Mouse (Mus musculus): ENCODE measurements around the gene Hoxd9. TPM values are rescaled to one million over a fixed set of nuclear protein-coding genes. Genes with fewer than 3 reads are reported as not detected.

Hoxd9 gene
- total and polyA plus RNA-seq, 3 experiments, result not detected

DNA sequence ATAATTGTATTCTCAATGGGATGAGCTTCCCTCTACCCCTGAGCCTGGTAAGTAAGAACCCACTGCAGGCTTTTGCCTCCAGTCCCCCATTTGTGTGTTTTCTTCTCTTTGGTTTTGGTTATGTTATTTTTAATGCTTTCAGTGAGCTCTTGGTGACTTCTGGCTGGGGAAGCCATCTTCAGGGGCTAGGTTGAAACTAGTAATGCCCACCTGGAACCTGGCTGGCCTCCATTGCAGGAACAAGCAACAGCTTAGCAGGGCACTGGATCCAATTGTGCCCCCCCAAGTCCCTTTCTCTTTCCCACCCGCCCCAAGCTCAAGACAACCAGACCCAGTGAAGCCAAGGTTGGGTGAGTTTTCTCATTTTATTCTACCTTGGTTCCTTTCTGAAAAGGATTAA lies 2.1 kb upstream of the Hoxd9 start:
- Histone ChIP-seq H3K27me3 (ENCODE audit: control insufficient read depth in 1 of 2, insufficient read depth in 2 of 2, low read length in 2 of 2) (no peaks in the 10 kb centered on the region; a peak in 2 of 4 replicates), H3K4me3 (ENCODE audit: control insufficient read depth in 1 of 2, insufficient read depth in 1 of 2, low read depth in 2 of 2, low read length in 2 of 2) (no peak overlapping the region), H3K9ac (ENCODE audit: control insufficient read depth, low read depth, low read length, poor library complexity, severe bottlenecking) (no peak overlapping the region), H3K27ac (ENCODE audit: control insufficient read depth, low read depth, low read length) (no peak overlapping the region), H3K4me1 (ENCODE audit: control insufficient read depth in 1 of 2, insufficient read depth in 2 of 2, low read length in 2 of 2) (no peaks in the 10 kb centered on the region), H3K36me3 (ENCODE audit: control insufficient read depth in 1 of 2, insufficient read depth in 2 of 2, low read length in 2 of 2) (no peaks in the 10 kb centered on the region), H3K79me2 (ENCODE audit: control insufficient read depth, insufficient read depth, low read length, poor library complexity) (no peaks in the 10 kb centered on the region), H3K9me3 (replicated peaks; ENCODE audit: insufficient read depth, low read length) (no peaks in the 10 kb centered on the region)
- TF ChIP-seq RAD21 (IDR thresholded peaks at IDR 0.05; ENCODE audit: low read depth, low read length) (no peak), MYB (IDR thresholded peaks at IDR 0.05; ENCODE audit: low read depth, low read length) (no peak), KAT2A (conservative IDR thresholded peaks at IDR 0.05; ENCODE audit: low read depth, low read length) (no peak), BHLHE40 (IDR thresholded peaks at IDR 0.05; ENCODE audit: borderline replicate concordance, low read depth, low read length) (no peak), SMC3 (IDR thresholded peaks at IDR 0.05; ENCODE audit: low read depth, low read length) (no peak), MYC (IDR thresholded peaks at IDR 0.05; ENCODE audit: low read depth, low read length) (no peak), CHD2 (IDR thresholded peaks at IDR 0.05; ENCODE audit: low read length) (no peak), E2F4 (IDR thresholded peaks at IDR 0.05; ENCODE audit: borderline replicate concordance, low read depth, low read length) (no peak), ZMIZ1 (IDR thresholded peaks at IDR 0.05; ENCODE audit: low read depth, low read length) (no peak), ZKSCAN1 (IDR thresholded peaks at IDR 0.05; ENCODE audit: low read depth, low read length) (no peak), ZNF384 (IDR thresholded peaks at IDR 0.05; ENCODE audit: low read depth, low read length) (no peak), NELFE (IDR thresholded peaks at IDR 0.05; ENCODE audit: low read depth, low read length) (no peak), EP300 (IDR thresholded peaks at IDR 0.05; ENCODE audit: low read depth in 1 of 2, low read length in 2 of 2) (no peak), POLR2AphosphoS2 (IDR thresholded peaks at IDR 0.05; ENCODE audit: low read length) (no peak), JUND (IDR thresholded peaks at IDR 0.05; ENCODE audit: low read depth, low read length) (no peak)
- DNase-seq (ENCODE audit: low read depth, low spot score), result no peak

GRCm38 (mm10) chr2:74695813-74696430 lies 1.6 kb upstream of the Hoxd9 start:
- Histone ChIP-seq H3K36me3 (ENCODE audit: control insufficient read depth in 1 of 2, insufficient read depth in 2 of 2, low read length in 2 of 2) (no peaks in the 10 kb centered on the region), H3K27ac (ENCODE audit: control insufficient read depth, low read depth, low read length) (no peak overlapping the region), H3K9ac (ENCODE audit: control insufficient read depth, low read depth, low read length, poor library complexity, severe bottlenecking) (no peak overlapping the region), H3K4me1 (ENCODE audit: control insufficient read depth in 1 of 2, insufficient read depth in 2 of 2, low read length in 2 of 2) (no peaks in the 10 kb centered on the region), H3K9me3 (replicated peaks; ENCODE audit: insufficient read depth, low read length) (no peaks in the 10 kb centered on the region), H3K27me3 (ENCODE audit: control insufficient read depth in 1 of 2, insufficient read depth in 2 of 2, low read length in 2 of 2) (no peaks in the 10 kb centered on the region; a peak in 2 of 4 replicates), H3K79me2 (ENCODE audit: control insufficient read depth, insufficient read depth, low read length, poor library complexity) (no peaks in the 10 kb centered on the region), H3K4me3 (ENCODE audit: control insufficient read depth in 1 of 2, insufficient read depth in 1 of 2, low read depth in 2 of 2, low read length in 2 of 2) (no peak overlapping the region)
- TF ChIP-seq ZNF384 (IDR thresholded peaks at IDR 0.05; ENCODE audit: low read depth, low read length), result no peak
- TF ChIP-seq SIN3A (IDR thresholded peaks at IDR 0.05; ENCODE audit: low read length), result no peak
- no peak for TF ChIP-seq CHD2 (IDR thresholded peaks at IDR 0.05; ENCODE audit: low read length)
- no peak for TF ChIP-seq ZMIZ1 (IDR thresholded peaks at IDR 0.05; ENCODE audit: low read depth, low read length)
- TF ChIP-seq KAT2A (conservative IDR thresholded peaks at IDR 0.05; ENCODE audit: low read depth, low read length), result no peak
- TF ChIP-seq ZKSCAN1 (IDR thresholded peaks at IDR 0.05; ENCODE audit: low read depth, low read length), result no peak
- TF ChIP-seq ETS1 (IDR thresholded peaks at IDR 0.05; ENCODE audit: low read depth, low read length), result no peak
- TF ChIP-seq GATA1 (IDR thresholded peaks at IDR 0.05; ENCODE audit: low read depth, low read length), result no peak
- no peak for TF ChIP-seq MAZ (IDR thresholded peaks at IDR 0.05; ENCODE audit: low read depth, low read length)
- no peak for DNase-seq (ENCODE audit: low read depth, low spot score)
